Mouse (Mus musculus): ENCODE data around the gene Gm20388. TPM values are rescaled to one million over a fixed set of nuclear protein-coding genes. Genes with fewer than 3 reads are reported as not detected.

The Gm20388 gene
- total and polyA plus RNA-seq, 3 experiments = 0.02 to 0.05 TPM; not detected in 1

- TF ChIP-seq POLR2AphosphoS5 (IDR thresholded peaks at IDR 0.05; ENCODE audit: insufficient replicate concordance, low read depth, low read length) = no peak
- Histone ChIP-seq H3K4me1 (ENCODE audit: insufficient read depth, low read depth, low read length) (no peaks in the 10 kb centered on the region), H3K36me3 (replicated peaks) (no peaks in the 10 kb centered on the region), H3K4me3 (ENCODE audit: low read depth, low read length) (no peak overlapping the region), H3K27me3 (ENCODE audit: insufficient read depth, low read length) (peaks cover 29% of the 10 kb centered on the region), H3K9me3 (replicated peaks) (no peaks in the 10 kb centered on the region)
- no peak for DNase-seq (ENCODE audit: low spot score)
- no peak for ATAC-seq (ENCODE audit: extremely low read depth, insufficient number of reproducible peaks, low FRiP score, poor library complexity, severe bottlenecking)
Measured at GRCm38 (mm10) chr8:122083401-122083800, 2172.8 kb downstream of the Gm20388 start.

DNA sequence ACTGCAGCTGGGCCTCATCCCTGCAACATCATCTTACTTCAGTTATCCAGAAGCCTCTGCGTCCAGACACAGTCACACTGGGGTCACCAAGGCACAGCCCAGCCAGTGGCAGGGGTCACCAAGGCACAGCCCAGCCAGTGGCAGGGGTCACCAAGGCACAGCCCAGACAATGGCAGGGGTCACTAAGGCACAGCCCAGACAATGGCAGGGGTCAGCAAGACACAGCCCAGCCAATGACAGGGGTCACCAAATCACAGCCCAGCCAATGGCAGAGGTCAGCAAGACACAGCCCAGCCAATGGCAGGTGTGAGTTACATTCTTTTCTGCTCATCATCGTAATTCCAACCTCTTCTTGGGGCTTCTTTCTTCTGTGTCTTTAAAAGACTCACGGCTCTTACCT is 2173.5 kb downstream of the Gm20388 start:
- ATAC-seq (ENCODE audit: extremely low read depth, insufficient number of reproducible peaks, low FRiP score, poor library complexity, severe bottlenecking) (no peak), DNase-seq (ENCODE audit: low spot score) (no peak)
- TF ChIP-seq GATA2 (IDR thresholded peaks at IDR 0.05; ENCODE audit: borderline replicate concordance, low read depth, low read length) = no peak
- TF ChIP-seq CTCF (IDR thresholded peaks at IDR 0.05; ENCODE audit: low read depth, low read length) = no peak
- TF ChIP-seq POLR2AphosphoS5 (IDR thresholded peaks at IDR 0.05; ENCODE audit: insufficient replicate concordance, low read depth, low read length) = no peak
- no peak for TF ChIP-seq GATA1 (IDR thresholded peaks at IDR 0.05; ENCODE audit: borderline replicate concordance, low read length)
- TF ChIP-seq TAL1 (conservative IDR thresholded peaks at IDR 0.05; ENCODE audit: low read depth, low read length) = no peak
- H3K36me3 ChIP-seq (replicated peaks) = no peaks in the 10 kb centered on the region
- H3K4me1 ChIP-seq (ENCODE audit: insufficient read depth, low read depth, low read length) = no peaks in the 10 kb centered on the region
- H3K27me3 ChIP-seq (ENCODE audit: insufficient read depth, low read length) = peaks cover 23% of the 10 kb centered on the region
- H3K4me3 ChIP-seq (ENCODE audit: low read depth, low read length) = no peak overlapping the region
- no peaks in the 10 kb centered on the region for H3K9me3 ChIP-seq (replicated peaks)

- H3K4me1 ChIP-seq (ENCODE audit: insufficient read depth, low read depth, low read length) = no peaks in the 10 kb centered on the region
- no peaks in the 10 kb centered on the region for H3K9me3 ChIP-seq (replicated peaks)
- ATAC-seq (ENCODE audit: extremely low read depth, insufficient number of reproducible peaks, low FRiP score, poor library complexity, severe bottlenecking) = no peak
- peaks cover 16% of the 10 kb centered on the region for H3K27me3 ChIP-seq (ENCODE audit: insufficient read depth, low read length)
- no peak for DNase-seq (ENCODE audit: low spot score)
- no peak overlapping the region for H3K4me3 ChIP-seq (ENCODE audit: low read depth, low read length)
- no peaks in the 10 kb centered on the region for H3K36me3 ChIP-seq (replicated peaks)
- TF ChIP-seq POLR2AphosphoS5 (IDR thresholded peaks at IDR 0.05; ENCODE audit: insufficient replicate concordance, low read depth, low read length) (no peak), CTCF (IDR thresholded peaks at IDR 0.05; ENCODE audit: low read depth, low read length) (no peak), GATA2 (IDR thresholded peaks at IDR 0.05; ENCODE audit: borderline replicate concordance, low read depth, low read length) (no peak)
Measured at GRCm38 (mm10) chr8:122084726-122085410, 2174.2 kb downstream of the Gm20388 start.

DNA sequence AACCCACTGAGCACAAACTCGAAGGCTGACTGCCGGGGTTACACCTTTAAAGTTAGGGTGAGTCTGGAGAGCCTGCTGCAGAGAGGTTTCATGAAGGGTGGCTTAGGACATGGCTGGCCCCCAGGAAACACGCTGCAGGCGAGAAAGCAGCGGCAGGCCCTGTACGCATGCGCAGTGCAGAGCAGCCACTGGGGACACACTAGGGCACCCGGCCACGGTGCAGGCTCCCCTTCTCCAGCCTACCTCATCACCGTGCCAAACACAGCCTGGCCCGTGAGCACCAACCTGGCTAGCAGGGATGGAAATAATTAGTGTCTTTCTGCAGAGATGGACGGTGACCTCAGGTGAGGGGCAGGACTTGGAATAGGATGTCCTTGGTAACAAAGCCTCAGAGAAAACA is 2175.4 kb downstream of the Gm20388 start:
- DNase-seq (ENCODE audit: low spot score) (no peak), ATAC-seq (ENCODE audit: extremely low read depth, insufficient number of reproducible peaks, low FRiP score, poor library complexity, severe bottlenecking) (no peak)
- TF ChIP-seq GATA1 (IDR thresholded peaks at IDR 0.05; ENCODE audit: borderline replicate concordance, low read length) (no peak), CTCF (IDR thresholded peaks at IDR 0.05; ENCODE audit: low read depth, low read length) (no peak), POLR2AphosphoS5 (IDR thresholded peaks at IDR 0.05; ENCODE audit: insufficient replicate concordance, low read depth, low read length) (no peak), TAL1 (conservative IDR thresholded peaks at IDR 0.05; ENCODE audit: low read depth, low read length) (no peak), GATA2 (IDR thresholded peaks at IDR 0.05; ENCODE audit: borderline replicate concordance, low read depth, low read length) (no peak)
- no peak overlapping the region for H3K4me3 ChIP-seq (ENCODE audit: low read depth, low read length)
- no peaks in the 10 kb centered on the region for H3K4me1 ChIP-seq (ENCODE audit: insufficient read depth, low read depth, low read length)
- H3K27me3 ChIP-seq (ENCODE audit: insufficient read depth, low read length) = peaks cover 13% of the 10 kb centered on the region
- H3K36me3 ChIP-seq (replicated peaks) = no peaks in the 10 kb centered on the region
- H3K9me3 ChIP-seq (replicated peaks) = no peaks in the 10 kb centered on the region

DNA sequence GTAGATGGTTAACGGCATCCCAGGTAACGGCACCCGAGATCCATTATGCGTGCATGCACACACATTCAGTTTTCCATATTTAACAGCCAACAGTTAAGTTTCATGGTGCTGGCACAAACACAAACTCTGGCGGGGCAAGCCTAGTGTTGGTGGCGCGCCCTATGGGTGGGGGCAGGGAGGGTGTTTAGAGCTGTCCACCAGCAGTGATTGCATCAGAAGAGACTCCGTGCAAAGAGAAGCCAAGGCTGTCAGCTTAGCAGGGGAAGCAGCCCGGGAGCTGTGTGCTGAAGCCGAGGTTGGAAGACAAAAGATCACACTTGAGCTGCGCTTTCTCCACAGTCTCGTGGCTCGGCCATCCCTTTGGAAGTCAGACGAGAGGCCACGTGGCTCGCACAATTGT is 2178.0 kb downstream of the Gm20388 start:
- peaks cover 16% of the 10 kb centered on the region for H3K27me3 ChIP-seq (ENCODE audit: insufficient read depth, low read length)

GRCm38 (mm10) chr8:122089186-122089700 is 2178.6 kb downstream of the Gm20388 start:
- H3K4me3 ChIP-seq (ENCODE audit: low read depth, low read length) = no peak overlapping the region
- H3K36me3 ChIP-seq (replicated peaks) = no peaks in the 10 kb centered on the region
- no peak for ATAC-seq (ENCODE audit: extremely low read depth, insufficient number of reproducible peaks, low FRiP score, poor library complexity, severe bottlenecking)
- peaks cover 16% of the 10 kb centered on the region for H3K27me3 ChIP-seq (ENCODE audit: insufficient read depth, low read length)
- DNase-seq (ENCODE audit: low spot score) = no peak
- no peak for TF ChIP-seq CTCF (IDR thresholded peaks at IDR 0.05; ENCODE audit: low read depth, low read length)
- no peak for TF ChIP-seq GATA2 (IDR thresholded peaks at IDR 0.05; ENCODE audit: borderline replicate concordance, low read depth, low read length)
- TF ChIP-seq POLR2AphosphoS5 (IDR thresholded peaks at IDR 0.05; ENCODE audit: insufficient replicate concordance, low read depth, low read length) = no peak
- no peak for TF ChIP-seq TAL1 (conservative IDR thresholded peaks at IDR 0.05; ENCODE audit: low read depth, low read length)
- no peak for TF ChIP-seq GATA1 (IDR thresholded peaks at IDR 0.05; ENCODE audit: borderline replicate concordance, low read length)
- no peaks in the 10 kb centered on the region for H3K9me3 ChIP-seq (replicated peaks)
- no peaks in the 10 kb centered on the region for H3K4me1 ChIP-seq (ENCODE audit: insufficient read depth, low read depth, low read length)

More for the DNA sequence above, 2178.0 kb downstream of the Gm20388 start:
- Histone ChIP-seq H3K4me3 (ENCODE audit: low read depth, low read length) (no peak overlapping the region), H3K9me3 (replicated peaks) (no peaks in the 10 kb centered on the region), H3K36me3 (replicated peaks) (no peaks in the 10 kb centered on the region), H3K4me1 (ENCODE audit: insufficient read depth, low read depth, low read length) (no peaks in the 10 kb centered on the region)
- no peak for TF ChIP-seq POLR2AphosphoS5 (IDR thresholded peaks at IDR 0.05; ENCODE audit: insufficient replicate concordance, low read depth, low read length)
- no peak for TF ChIP-seq GATA1 (IDR thresholded peaks at IDR 0.05; ENCODE audit: borderline replicate concordance, low read length)
- no peak for TF ChIP-seq CTCF (IDR thresholded peaks at IDR 0.05; ENCODE audit: low read depth, low read length)
- no peak for TF ChIP-seq TAL1 (conservative IDR thresholded peaks at IDR 0.05; ENCODE audit: low read depth, low read length)
- no peak for TF ChIP-seq GATA2 (IDR thresholded peaks at IDR 0.05; ENCODE audit: borderline replicate concordance, low read depth, low read length)
- ATAC-seq (ENCODE audit: extremely low read depth, insufficient number of reproducible peaks, low FRiP score, poor library complexity, severe bottlenecking) = no peak
- DNase-seq (ENCODE audit: low spot score) = no peak

Measured in G1E (cell line).